Mouse (Mus musculus): Measurements from ENCODE around the gene Col9a1. TPM values are rescaled to one million over a fixed set of nuclear protein-coding genes. Genes with fewer than 3 reads are reported as not detected.

Gene Col9a1
- polyA plus RNA-seq, 1 experiment, result not detected

- Histone ChIP-seq H3K36me3 (ENCODE audit: control insufficient read depth, insufficient read depth, low read length) (no peaks in the 10 kb centered on the region), H3K4me1 (ENCODE audit: control insufficient read depth, insufficient read depth, low read length) (no peaks in the 10 kb centered on the region), H3K27me3 (replicated peaks; ENCODE audit: control insufficient read depth, insufficient read depth, low read length) (no peaks in the 10 kb centered on the region), H3K4me3 (ENCODE audit: insufficient read depth, low read depth, low read length) (no peak overlapping the region), H3K27ac (ENCODE audit: insufficient read depth, low read depth, low read length) (no peak overlapping the region)
- no peak for DNase-seq
- TF ChIP-seq CTCF (conservative IDR thresholded peaks at IDR 0.05; ENCODE audit: insufficient read depth, insufficient read length, low read depth, low read length) (no peak), POLR2A (IDR thresholded peaks at IDR 0.05; ENCODE audit: low read depth, low read length) (no peak)
- 84% methylated on average over 3 of the region's 3 CpGs for WGBS
These were observed 54.3 kb downstream of the Col9a1 start for GRCm38 (mm10) chr1:24231504-24232270.

DNA sequence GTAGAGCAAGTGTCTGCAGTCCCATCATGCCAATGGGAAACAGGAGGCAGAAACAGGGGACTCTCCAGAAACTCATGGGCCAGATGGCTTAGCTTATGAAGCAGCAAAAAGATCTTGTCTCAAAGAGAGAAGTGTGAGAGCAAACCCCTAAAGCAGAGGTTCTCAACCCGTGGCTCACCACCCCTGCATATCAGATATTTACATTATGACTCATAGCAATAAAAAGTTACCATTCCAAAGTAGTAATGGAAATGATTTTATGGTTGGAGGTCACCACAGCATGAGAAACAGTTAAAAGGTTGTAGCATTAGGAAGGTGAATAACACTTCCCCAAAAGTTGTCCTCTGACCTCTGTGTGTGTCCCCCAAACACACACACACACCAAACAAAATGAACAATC lies 58.9 kb downstream of the Col9a1 start:
- no peak for DNase-seq
- H3K27ac ChIP-seq (ENCODE audit: insufficient read depth, low read depth, low read length), result no peak overlapping the region
- no peak overlapping the region for H3K4me3 ChIP-seq (ENCODE audit: insufficient read depth, low read depth, low read length)
- WGBS, result 51% methylated on average over 1 of the region's 1 CpGs
- no peaks in the 10 kb centered on the region for H3K4me1 ChIP-seq (ENCODE audit: control insufficient read depth, insufficient read depth, low read length)
- H3K27me3 ChIP-seq (replicated peaks; ENCODE audit: control insufficient read depth, insufficient read depth, low read length), result no peaks in the 10 kb centered on the region
- no peaks in the 10 kb centered on the region for H3K36me3 ChIP-seq (ENCODE audit: control insufficient read depth, insufficient read depth, low read length)
- TF ChIP-seq CTCF (conservative IDR thresholded peaks at IDR 0.05; ENCODE audit: insufficient read depth, insufficient read length, low read depth, low read length), result no peak
- no peak for TF ChIP-seq POLR2A (IDR thresholded peaks at IDR 0.05; ENCODE audit: low read depth, low read length)

DNA sequence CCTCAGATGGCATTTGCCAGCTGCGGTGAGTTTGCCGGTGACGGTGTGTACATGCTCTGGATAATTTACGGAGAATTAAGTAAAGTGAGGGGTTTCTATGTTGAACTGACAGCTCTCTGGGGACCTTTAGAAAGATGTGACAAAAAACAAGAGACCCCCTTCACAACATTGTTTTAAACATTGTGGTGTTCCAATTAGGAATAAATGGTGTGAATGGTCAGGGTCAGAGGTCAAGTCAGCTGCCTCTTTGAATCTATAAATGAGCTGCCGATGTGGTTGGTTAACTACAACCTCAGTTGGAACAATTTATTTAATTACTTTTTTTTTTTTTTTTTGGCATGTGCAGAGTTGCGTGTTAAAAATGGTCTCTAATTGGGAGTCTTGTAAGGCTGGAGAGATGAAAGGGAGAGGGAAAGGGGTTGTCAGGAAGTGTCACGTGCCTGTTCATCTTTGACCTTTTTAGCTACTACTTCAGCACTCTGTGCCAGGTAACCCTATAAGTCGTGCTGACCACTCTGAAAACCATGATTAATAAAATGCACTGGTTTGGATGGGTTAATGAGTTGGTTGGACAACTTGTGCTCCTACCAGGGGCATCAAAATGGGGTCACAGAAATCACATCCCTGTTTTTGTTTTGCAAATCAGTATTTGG lies 62.8 kb downstream of the Col9a1 start:
- no peak for DNase-seq
- TF ChIP-seq CTCF (conservative IDR thresholded peaks at IDR 0.05; ENCODE audit: insufficient read depth, insufficient read length, low read depth, low read length) (no peak), POLR2A (IDR thresholded peaks at IDR 0.05; ENCODE audit: low read depth, low read length) (no peak)
- 56% methylated on average over 8 of the region's 8 CpGs for WGBS

GRCm38 (mm10) chr1:24244931-24245330 lies 67.5 kb downstream of the Col9a1 start:
- 87% methylated on average over 10 of the region's 10 CpGs for WGBS
- H3K27me3 ChIP-seq (replicated peaks; ENCODE audit: control insufficient read depth, insufficient read depth, low read length), result no peaks in the 10 kb centered on the region

More for the DNA sequence above, 62.8 kb downstream of the Col9a1 start:
- no peaks in the 10 kb centered on the region for H3K4me1 ChIP-seq (ENCODE audit: control insufficient read depth, insufficient read depth, low read length)
- no peaks in the 10 kb centered on the region for H3K36me3 ChIP-seq (ENCODE audit: control insufficient read depth, insufficient read depth, low read length)
- no peak overlapping the region for H3K27ac ChIP-seq (ENCODE audit: insufficient read depth, low read depth, low read length)
- no peak overlapping the region for H3K4me3 ChIP-seq (ENCODE audit: insufficient read depth, low read depth, low read length)
- no peaks in the 10 kb centered on the region for H3K27me3 ChIP-seq (replicated peaks; ENCODE audit: control insufficient read depth, insufficient read depth, low read length)

GRCm38 (mm10) chr1:24245700-24246375 lies 68.4 kb downstream of the Col9a1 start:
- Histone ChIP-seq H3K27me3 (replicated peaks; ENCODE audit: control insufficient read depth, insufficient read depth, low read length) (no peaks in the 10 kb centered on the region), H3K4me1 (ENCODE audit: control insufficient read depth, insufficient read depth, low read length) (no peaks in the 10 kb centered on the region), H3K27ac (ENCODE audit: insufficient read depth, low read depth, low read length) (no peak overlapping the region), H3K4me3 (ENCODE audit: insufficient read depth, low read depth, low read length) (no peak overlapping the region), H3K36me3 (ENCODE audit: control insufficient read depth, insufficient read depth, low read length) (no peaks in the 10 kb centered on the region)
- DNase-seq, result no peak
- 59% methylated on average over 13 of the region's 13 CpGs for WGBS
- no peak for TF ChIP-seq CTCF (conservative IDR thresholded peaks at IDR 0.05; ENCODE audit: insufficient read depth, insufficient read length, low read depth, low read length)
- no peak for TF ChIP-seq POLR2A (IDR thresholded peaks at IDR 0.05; ENCODE audit: low read depth, low read length)

More at GRCm38 (mm10) chr1:24244931-24245330, 67.5 kb downstream of the Col9a1 start:
- Histone ChIP-seq H3K27ac (ENCODE audit: insufficient read depth, low read depth, low read length) (no peak overlapping the region), H3K4me1 (ENCODE audit: control insufficient read depth, insufficient read depth, low read length) (no peaks in the 10 kb centered on the region), H3K36me3 (ENCODE audit: control insufficient read depth, insufficient read depth, low read length) (no peaks in the 10 kb centered on the region), H3K4me3 (ENCODE audit: insufficient read depth, low read depth, low read length) (no peak overlapping the region)
- no peak for DNase-seq
- no peak for TF ChIP-seq CTCF (conservative IDR thresholded peaks at IDR 0.05; ENCODE audit: insufficient read depth, insufficient read length, low read depth, low read length)
- TF ChIP-seq POLR2A (IDR thresholded peaks at IDR 0.05; ENCODE audit: low read depth, low read length), result no peak

- TF ChIP-seq CTCF (conservative IDR thresholded peaks at IDR 0.05; ENCODE audit: insufficient read depth, insufficient read length, low read depth, low read length), result no peak
- no peak for DNase-seq
- Histone ChIP-seq H3K27me3 (replicated peaks; ENCODE audit: control insufficient read depth, insufficient read depth, low read length) (no peaks in the 10 kb centered on the region), H3K27ac (ENCODE audit: insufficient read depth, low read depth, low read length) (no peak overlapping the region), H3K36me3 (ENCODE audit: control insufficient read depth, insufficient read depth, low read length) (no peaks in the 10 kb centered on the region), H3K4me1 (ENCODE audit: control insufficient read depth, insufficient read depth, low read length) (no peaks in the 10 kb centered on the region), H3K4me3 (ENCODE audit: insufficient read depth, low read depth, low read length) (no peak overlapping the region)
- WGBS, result 78% methylated on average over 10 of the region's 10 CpGs
These were observed 71.1 kb downstream of the Col9a1 start for GRCm38 (mm10) chr1:24248294-24249104.
